Mouse (Mus musculus) heart, embryonic 16.5 days (tissue): ENCODE data around the gene Baz2b. TPM values are rescaled to one million over a fixed set of nuclear protein-coding genes. Genes with fewer than 3 reads are reported as not detected.
A peak's percentile ranks its signal among the peaks of the same experiment; 100 is the strongest.

Experiments
- ATAC-seq: fragments of 200-750 bp; cut with Nextera tagmentation; replicated peaks from 2 replicates; pipeline ENCODE4 v1.8.0; 2017; ENCODE audit warnings: moderate number of reproducible peaks; ENCODE audit not compliant: insufficient read depth, low FRiP score; ENCODE audit errors: extremely low read depth
- H3K27ac ChIP-seq: fragments of 300-500 bp; sonication (generic); 2 replicates; pipeline ENCODE4 v1.5.1; 2014; ENCODE audit warnings: mild to moderate bottlenecking, low read length, control low read depth, moderate library complexity
- H3K27me3 ChIP-seq: fragments of 300-500 bp; sonication (generic); 2 replicates; pipeline ENCODE4 v1.6.1; 2014; ENCODE audit warnings: low read length, mixed read lengths; ENCODE audit not compliant: control insufficient read depth, insufficient read depth
- H3K36me3 ChIP-seq: fragments of 300-500 bp; sonication (generic); 2 replicates; pipeline ENCODE4 v1.6.1; 2014; ENCODE audit not compliant: control insufficient read depth, insufficient read depth
- H3K4me1 ChIP-seq: fragments of 300-500 bp; sonication (generic); 2 replicates; pipeline ENCODE4 v1.6.1; 2014; ENCODE audit warnings: low read length, mixed read lengths; ENCODE audit not compliant: control insufficient read depth, insufficient read depth
- H3K4me2 ChIP-seq: fragments of 300-500 bp; sonication (generic); 2 replicates; pipeline ENCODE4 v1.6.1; 2014; ENCODE audit warnings: low read depth, mild to moderate bottlenecking, control low read depth, low read length
- H3K4me3 ChIP-seq: fragments of 300-500 bp; sonication (generic); 2 replicates; pipeline ENCODE4 v1.5.1; 2014; ENCODE audit warnings: mild to moderate bottlenecking, control low read depth, low read length
- H3K9ac ChIP-seq: fragments of 300-500 bp; sonication (generic); 2 replicates; pipeline ENCODE4 v1.6.1; 2014; ENCODE audit warnings: low read length, control low read depth
- H3K9me3 ChIP-seq: fragments of 300-500 bp; sonication (generic); replicated peaks from 2 replicates; pipeline ENCODE4 v1.6.1; 2016; ENCODE audit warnings: low read length; ENCODE audit not compliant: control insufficient read depth
- WGBS: fragments of 180-500 bp; shearing (Covaris S2); extraction: QIAGEN DNeasy Blood & Tissue Kit; methylation state at CpG from one replicate; pipeline ENCODE4 v1.1.7; 2014; 5-methylcytosine and 5-hydroxymethylcytosine counted together
- polyA plus RNA-seq: library from polyadenylated mRNA; unstranded; fragments of >200 nt; fragmentation: Nextera tagmentation; extraction: Ambion mirVana; gene quantifications from 2 replicates; pipeline ENCODE4 v1.2.1, GENCODE M21; 2015

Gene Baz2b
- polyA plus RNA-seq, 1 experiment from 2014 or later, result 42.7 TPM

DNA sequence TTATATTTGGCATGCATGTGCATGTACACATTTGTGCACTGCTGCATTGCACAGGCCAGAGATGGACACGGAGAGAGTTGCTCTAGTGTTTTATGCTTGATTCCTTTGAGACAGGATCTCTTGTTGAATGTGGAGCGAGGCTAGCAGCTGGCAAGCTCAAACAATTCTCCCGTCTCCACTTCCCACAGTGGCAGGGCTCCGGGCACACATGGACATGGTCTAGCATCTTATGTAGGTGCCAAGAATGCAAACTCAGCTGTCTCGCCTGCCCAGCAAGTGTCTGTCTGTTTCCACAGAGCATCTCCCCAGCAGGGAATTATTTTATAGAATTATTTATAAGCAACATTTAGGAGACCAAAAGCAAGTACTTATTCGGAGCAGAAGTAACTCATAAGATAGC, 243.2 kb downstream of the Baz2b start:
- Histone ChIP-seq H3K36me3 (peaks cover 20% of the 10 kb centered on the region), H3K4me2 (no peak overlapping the region), H3K27me3 (no peaks in the 10 kb centered on the region), H3K4me1 (peaks cover 16% of the 10 kb centered on the region), H3K9me3 (no peaks in the 10 kb centered on the region), H3K4me3 (no peak overlapping the region), H3K27ac (no peak overlapping the region), H3K9ac (no peak overlapping the region)
- WGBS, result 90% methylated on average over 6 of the region's 6 CpGs
- ATAC-seq, result no peak

DNA sequence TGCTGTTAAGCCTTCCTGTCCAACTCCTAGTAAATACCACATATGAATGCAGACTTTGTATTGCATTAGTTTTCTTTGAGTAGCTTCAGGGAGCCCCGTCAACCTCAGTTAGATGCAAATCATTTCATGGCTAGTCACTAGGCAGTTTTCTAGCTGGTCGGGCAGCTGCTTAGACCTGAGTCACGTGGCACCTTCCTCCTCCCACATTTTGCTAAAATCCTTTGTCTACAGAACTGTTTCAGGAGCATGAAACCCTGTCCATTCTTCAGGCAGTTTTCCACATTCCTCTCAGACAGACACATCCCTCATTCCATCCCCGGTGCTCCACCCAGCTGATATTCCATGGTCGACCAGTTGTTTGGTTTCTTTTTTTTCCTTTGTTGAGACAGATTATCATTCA, 246.6 kb downstream of the Baz2b start:
- peak overlapping the region; percentile 65 for H3K27ac ChIP-seq
- H3K27me3 ChIP-seq, result no peaks in the 10 kb centered on the region
- no peak overlapping the region for H3K4me2 ChIP-seq
- no peak for ATAC-seq
- H3K9me3 ChIP-seq, result no peaks in the 10 kb centered on the region
- WGBS, result 55% methylated on average over 5 of the region's 5 CpGs
- H3K4me1 ChIP-seq, result peaks cover 18% of the 10 kb centered on the region
- H3K4me3 ChIP-seq, result no peak overlapping the region
- no peak overlapping the region for H3K9ac ChIP-seq
- H3K36me3 ChIP-seq, result peaks cover 12% of the 10 kb centered on the region

DNA sequence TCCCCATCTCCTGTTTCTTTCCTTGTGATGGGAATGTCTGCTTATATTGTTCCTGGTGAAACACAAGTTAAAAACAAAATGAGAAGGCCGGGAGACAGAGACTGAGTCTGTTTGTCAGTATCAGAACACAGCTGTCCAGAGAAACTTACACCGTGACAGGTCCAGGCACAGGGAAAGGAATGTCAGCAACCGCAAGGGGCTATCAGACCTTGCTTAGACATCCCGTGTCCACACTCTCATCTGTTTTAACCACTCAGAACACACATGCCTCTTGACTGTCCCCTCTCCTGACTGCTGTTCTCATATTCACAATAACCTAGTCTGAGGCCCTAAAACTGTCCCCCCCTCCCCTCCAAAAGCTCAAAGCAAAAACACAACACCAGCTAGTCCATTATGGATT, 247.1 kb downstream of the Baz2b start:
- no peak overlapping the region for H3K4me2 ChIP-seq
- H3K27me3 ChIP-seq, result no peaks in the 10 kb centered on the region
- peaks cover 14% of the 10 kb centered on the region for H3K36me3 ChIP-seq
- H3K4me1 ChIP-seq, result peaks cover 20% of the 10 kb centered on the region
- no peaks in the 10 kb centered on the region for H3K9me3 ChIP-seq
- ATAC-seq, result 0 out of 2 replicates have a peak, but pooled peaks have one; percentile 55
- 35% methylated on average over 4 of the region's 4 CpGs for WGBS
- H3K9ac ChIP-seq, result no peak overlapping the region
- peak overlapping the region; percentile 65 for H3K27ac ChIP-seq
- no peak overlapping the region for H3K4me3 ChIP-seq

DNA sequence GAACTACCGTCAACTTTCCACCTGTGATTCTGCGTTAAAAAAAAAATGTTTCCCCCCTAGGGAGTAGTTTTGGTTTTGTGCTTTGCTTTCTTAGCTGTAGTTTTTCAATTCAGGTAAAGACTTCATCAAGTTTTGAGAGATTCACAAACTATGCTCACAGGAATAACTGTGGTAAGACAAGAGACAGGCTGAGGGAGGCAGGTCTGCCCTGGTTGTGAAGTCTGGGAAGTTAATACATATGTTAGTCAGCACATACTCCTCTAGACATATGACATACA, 249.2 kb downstream of the Baz2b start:
- H3K27ac ChIP-seq, result peak overlapping the region; percentile 81
- no peaks in the 10 kb centered on the region for H3K27me3 ChIP-seq
- no peak for ATAC-seq
- H3K36me3 ChIP-seq, result peaks cover 15% of the 10 kb centered on the region
- H3K9me3 ChIP-seq, result no peaks in the 10 kb centered on the region
- H3K4me2 ChIP-seq, result no peak overlapping the region
- H3K4me1 ChIP-seq, result peaks cover 20% of the 10 kb centered on the region
- WGBS, result 79% methylated on average over 2 of the region's 2 CpGs
- no peak overlapping the region for H3K4me3 ChIP-seq
- H3K9ac ChIP-seq, result peak overlapping the region; percentile 48

DNA sequence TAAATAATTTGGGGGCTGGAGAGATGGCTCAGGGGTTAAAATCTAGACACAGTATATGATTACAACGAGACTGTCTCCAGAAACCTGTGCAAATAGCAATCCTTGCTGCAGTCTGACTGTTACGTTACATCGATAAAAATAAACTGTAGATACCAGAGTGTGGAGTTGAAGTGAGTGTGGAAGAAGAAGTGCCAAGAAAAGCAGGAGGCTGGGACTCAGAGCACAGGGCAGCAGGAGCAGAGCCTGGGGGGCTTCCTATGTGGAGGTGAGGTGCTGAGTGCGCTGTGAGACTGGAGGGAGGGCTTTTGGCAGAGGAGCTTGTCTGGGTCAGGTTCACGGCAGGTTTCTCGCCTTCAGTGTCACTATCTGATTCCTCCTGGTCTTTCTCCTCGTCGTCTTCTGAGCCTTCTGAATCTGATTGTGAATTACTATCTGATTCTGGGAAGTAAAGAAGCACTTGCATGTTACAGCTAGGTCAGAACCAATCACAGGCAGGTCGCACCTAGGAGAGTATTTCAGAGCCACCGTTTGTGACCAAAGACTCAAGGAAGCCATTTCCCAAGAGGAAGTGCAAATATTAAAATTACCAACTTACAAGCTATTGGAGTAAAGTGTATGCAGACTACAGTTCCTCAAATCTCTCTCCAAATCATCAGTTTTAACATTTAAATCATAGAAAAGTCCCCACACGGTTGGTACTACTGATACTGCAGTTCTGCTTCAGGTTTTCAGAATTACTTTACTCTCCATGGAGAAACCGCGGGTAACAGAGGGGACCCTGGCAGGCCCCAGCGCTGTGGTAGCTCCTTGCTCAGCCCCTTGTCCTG, 249.8 kb downstream of the Baz2b start:
- peak overlapping the region; percentile 48 for H3K9ac ChIP-seq
- H3K9me3 ChIP-seq, result no peaks in the 10 kb centered on the region
- H3K27ac ChIP-seq, result peak overlapping the region; percentile 81
- WGBS, result 53% methylated on average over 14 of the region's 14 CpGs
- peak overlapping the region; percentile 32 for H3K4me2 ChIP-seq
- peaks cover 15% of the 10 kb centered on the region for H3K36me3 ChIP-seq
- peak; percentile 53 for ATAC-seq
- no peaks in the 10 kb centered on the region for H3K27me3 ChIP-seq
- peaks cover 21% of the 10 kb centered on the region for H3K4me1 ChIP-seq
- peak overlapping the region; percentile 9; the same call in 1 of the 2 replicates for H3K4me3 ChIP-seq

DNA sequence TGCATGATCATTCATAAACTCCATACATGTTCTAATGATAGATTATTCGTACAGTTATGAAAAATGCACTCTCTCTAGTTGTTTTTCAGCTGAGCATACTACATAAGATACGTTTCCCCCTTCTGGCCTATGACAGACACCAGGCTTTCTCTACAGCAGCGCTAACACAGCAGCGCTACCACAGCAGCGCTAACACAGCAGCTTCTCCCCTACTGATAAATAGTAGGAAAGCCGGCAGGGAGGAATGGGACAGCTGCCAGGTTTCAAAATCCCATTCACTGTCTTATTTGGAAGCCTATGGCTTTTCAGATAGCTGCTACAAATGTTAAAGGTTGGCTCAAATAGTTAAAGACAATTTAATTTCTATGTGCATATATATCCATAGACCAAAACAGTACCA, 251.1 kb downstream of the Baz2b start:
- Histone ChIP-seq H3K36me3 (peaks cover 17% of the 10 kb centered on the region), H3K4me2 (peak overlapping the region; percentile 13), H3K4me1 (peaks cover 27% of the 10 kb centered on the region), H3K9me3 (no peaks in the 10 kb centered on the region), H3K27me3 (no peaks in the 10 kb centered on the region), H3K27ac (peak overlapping the region; percentile 68), H3K4me3 (no peak overlapping the region), H3K9ac (no peak overlapping the region)
- WGBS, result 23% methylated on average over 6 of the region's 6 CpGs
- peak; percentile 74 for ATAC-seq

DNA sequence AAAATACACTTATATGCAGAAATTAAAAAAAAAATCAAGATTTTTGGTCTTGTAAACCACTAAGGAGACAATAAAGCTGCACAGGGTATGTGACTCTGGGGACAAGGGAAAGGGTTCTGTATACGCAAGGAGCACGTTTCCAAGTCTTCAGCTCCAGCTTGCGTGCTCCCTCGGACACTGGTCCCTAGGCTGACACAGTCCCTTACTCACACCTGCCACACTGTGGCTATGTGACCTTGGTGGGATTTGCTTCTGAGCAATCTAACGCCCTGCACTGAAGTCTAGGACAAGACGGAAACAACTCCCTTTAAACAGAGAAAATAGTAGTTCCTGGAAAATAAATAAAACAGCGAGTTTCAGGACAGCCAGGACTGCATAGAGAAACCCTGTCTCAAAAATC, 253.7 kb downstream of the Baz2b start:
- Histone ChIP-seq H3K4me2 (no peak overlapping the region), H3K27me3 (no peaks in the 10 kb centered on the region), H3K4me1 (peaks cover 22% of the 10 kb centered on the region), H3K36me3 (peaks cover 13% of the 10 kb centered on the region; the same call in 1 of the 2 replicates), H3K9me3 (no peaks in the 10 kb centered on the region), H3K27ac (no peak overlapping the region), H3K4me3 (no peak overlapping the region), H3K9ac (no peak overlapping the region)
- ATAC-seq, result no peak
- 72% methylated on average over 7 of the region's 7 CpGs for WGBS

DNA sequence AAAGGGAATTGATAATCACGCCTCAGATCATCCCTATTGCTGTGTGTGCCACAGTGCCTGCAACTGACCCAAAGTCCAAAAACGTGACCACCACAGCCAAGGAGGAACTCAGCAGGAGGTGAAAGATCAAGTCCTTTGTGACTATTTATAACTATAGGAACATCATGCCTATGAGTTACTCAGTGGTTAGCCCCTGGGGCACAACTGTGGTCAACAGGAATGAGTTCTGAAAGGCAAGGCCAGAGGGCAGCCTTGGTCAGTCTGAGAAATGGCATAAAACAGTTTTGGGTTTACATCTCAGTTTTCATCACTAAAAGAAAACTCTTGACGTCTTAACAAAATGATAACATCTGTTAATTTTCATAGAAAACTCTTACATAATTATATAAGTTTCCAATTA, 254.8 kb downstream of the Baz2b start:
- ATAC-seq, result no peak
- 57% methylated on average over 3 of the region's 3 CpGs for WGBS
- no peak overlapping the region for H3K27ac ChIP-seq

DNA sequence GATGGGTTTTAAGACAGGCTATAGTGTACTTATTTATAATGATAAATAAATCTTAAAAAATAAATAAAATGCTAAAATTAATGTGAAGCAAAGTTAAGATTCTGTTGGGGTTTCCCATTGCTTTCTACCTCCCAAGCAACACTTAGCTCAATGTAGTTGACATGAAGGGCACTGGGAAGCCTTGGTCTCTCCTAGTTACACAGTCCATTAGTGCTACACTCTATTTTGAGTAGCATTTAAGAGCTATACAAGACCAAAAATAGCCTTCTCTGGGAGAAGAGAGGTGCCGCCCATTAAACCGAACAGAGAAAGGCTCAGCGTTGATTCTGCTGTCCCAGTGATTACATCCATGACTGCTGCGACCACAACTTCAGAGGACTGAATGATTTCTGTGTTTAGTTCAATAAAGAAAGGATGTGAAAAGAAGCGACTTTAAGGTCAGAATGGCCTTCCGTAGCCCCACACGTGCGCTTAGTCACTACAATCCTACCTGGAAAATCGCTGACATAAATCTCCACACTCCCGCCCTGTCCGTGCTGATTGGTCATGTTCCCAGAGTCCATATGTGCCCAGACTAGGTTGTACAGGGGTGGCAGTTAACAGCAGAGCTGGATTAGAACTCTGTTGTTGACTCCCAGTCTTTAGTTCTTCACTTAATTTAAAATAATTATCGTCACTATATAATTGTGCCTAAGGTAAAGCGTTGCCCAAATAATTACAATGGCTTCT, 257.2 kb downstream of the Baz2b start:
- H3K9ac ChIP-seq, result peak overlapping the region; percentile 2; the same call in 1 of the 2 replicates
- peak overlapping the region; percentile 27; the same call in 1 of the 2 replicates for H3K4me2 ChIP-seq
- H3K4me1 ChIP-seq, result peaks cover 10% of the 10 kb centered on the region
- no peaks in the 10 kb centered on the region for H3K9me3 ChIP-seq
- peak overlapping the region; percentile 67 for H3K27ac ChIP-seq
- H3K36me3 ChIP-seq, result peaks cover 14% of the 10 kb centered on the region
- ATAC-seq, result peak; percentile 89
- 64% methylated on average over 13 of the region's 13 CpGs for WGBS
- no peak overlapping the region for H3K4me3 ChIP-seq
- no peaks in the 10 kb centered on the region for H3K27me3 ChIP-seq

More for the DNA sequence above, 254.8 kb downstream of the Baz2b start:
- Histone ChIP-seq H3K9me3 (no peaks in the 10 kb centered on the region), H3K4me2 (no peak overlapping the region), H3K4me3 (no peak overlapping the region), H3K36me3 (peaks cover 13% of the 10 kb centered on the region; the same call in 1 of the 2 replicates), H3K9ac (no peak overlapping the region), H3K27me3 (no peaks in the 10 kb centered on the region), H3K4me1 (peaks cover 19% of the 10 kb centered on the region)
